Mouse (Mus musculus) liver, postnatal 0 days (tissue): ENCODE data around the gene Lrtm2. TPM values are rescaled to one million over a fixed set of nuclear protein-coding genes. Genes with fewer than 3 reads are reported as not detected.
A peak's percentile ranks its signal among the peaks of the same experiment; 100 is the strongest.

ENCODE experiments used
- ATAC-seq: fragments of 200-750 bp; cut with Nextera tagmentation; 2 replicates; pipeline ENCODE4 v1.8.0; 2017; ENCODE audit warnings: mild to moderate bottlenecking, moderate library complexity
- DNase-seq: peaks from one replicate; pipeline ENCODE4 v3.0.0-alpha.2; 2016
- H3K27ac ChIP-seq: fragments of 300-500 bp; sonication (generic); 2 replicates; pipeline ENCODE4 v1.5.1; 2014; ENCODE audit warnings: antibody characterized with exemption, moderate library complexity, mild to moderate bottlenecking, low read depth
- H3K27me3 ChIP-seq: fragments of 300-500 bp; sonication (generic); 2 replicates; pipeline ENCODE4 v1.6.1; 2014; ENCODE audit warnings: low read length, control low read depth, mixed read lengths; ENCODE audit not compliant: insufficient read depth
- H3K36me3 ChIP-seq: fragments of 300-500 bp; sonication (generic); replicated peaks from 2 replicates; pipeline ENCODE4 v1.6.1; 2014; ENCODE audit warnings: mild to moderate bottlenecking, control low read depth, low read length, moderate library complexity, mixed read lengths; ENCODE audit not compliant: insufficient read depth
- H3K4me1 ChIP-seq: fragments of 300-500 bp; sonication (generic); 2 replicates; pipeline ENCODE4 v1.6.1; 2014; ENCODE audit warnings: antibody characterized with exemption, mild to moderate bottlenecking, control low read depth; ENCODE audit not compliant: insufficient read depth
- H3K4me2 ChIP-seq: fragments of 300-500 bp; sonication (generic); 2 replicates; pipeline ENCODE4 v1.6.1; 2014; ENCODE audit warnings: low read depth, mild to moderate bottlenecking, low read length, moderate library complexity, mixed read lengths
- H3K4me3 ChIP-seq: fragments of 300-500 bp; sonication (generic); 2 replicates; pipeline ENCODE4 v1.5.1; 2014; ENCODE audit warnings: low read depth, low read length
- H3K9ac ChIP-seq: fragments of 300-500 bp; sonication (generic); replicated peaks from 2 replicates; pipeline ENCODE4 v1.6.1; 2014; ENCODE audit warnings: mild to moderate bottlenecking, moderate library complexity
- H3K9me3 ChIP-seq: fragments of 300-500 bp; sonication (generic); 2 replicates; pipeline ENCODE4 v1.6.1; 2016; ENCODE audit warnings: mild to moderate bottlenecking, control low read depth, low read length, mixed read lengths
- CTCF ChIP-seq: sonication (generic); IDR thresholded peaks from 2 replicates; pipeline ENCODE4 v1.5.1; 2016; ENCODE audit warnings: antibody characterized with exemption, low read depth
- EP300 ChIP-seq: IDR thresholded peaks from 2 replicates; pipeline ENCODE4 v1.6.1; 2016; ENCODE audit warnings: antibody characterized with exemption, low read depth, mild to moderate bottlenecking
- WGBS: fragments of 180-500 bp; shearing (Covaris S2); extraction: QIAGEN DNeasy Blood & Tissue Kit; methylation state at CpG from one replicate; pipeline ENCODE4 v1.1.7; 2014; ENCODE audit not compliant: insufficient replicate concordance; 5-methylcytosine and 5-hydroxymethylcytosine counted together
- polyA plus RNA-seq: library from polyadenylated mRNA; unstranded; fragments of >200 nt; fragmentation: Nextera tagmentation; extraction: Ambion mirVana; gene quantifications from 2 replicates; pipeline ENCODE4 v1.2.1, GENCODE M21; 2015

Lrtm2 gene
- polyA plus RNA-seq, 1 experiment from 2014 or later = not detected

- no peak overlapping the region for H3K4me2 ChIP-seq
- H3K27ac ChIP-seq = no peak overlapping the region
- H3K36me3 ChIP-seq = no peaks in the 10 kb centered on the region
- TF ChIP-seq EP300 (no peak), CTCF (no peak)
- ATAC-seq (no peak), DNase-seq (no peak)
- H3K9me3 ChIP-seq = no peaks in the 10 kb centered on the region
- no peaks in the 10 kb centered on the region for H3K27me3 ChIP-seq
- H3K4me3 ChIP-seq = no peak overlapping the region
- WGBS = 39% methylated on average over 10 of the region's 10 CpGs
- H3K4me1 ChIP-seq = no peaks in the 10 kb centered on the region
- H3K9ac ChIP-seq = no peak overlapping the region
Measured at GRCm38 (mm10) chr6:119346257-119346656, 15.7 kb upstream of the Lrtm2 start.

GRCm38 (mm10) chr6:119341409-119341808 lies 10.8 kb upstream of the Lrtm2 start:
- ATAC-seq = peak; percentile 66
- Histone ChIP-seq H3K4me1 (no peaks in the 10 kb centered on the region), H3K36me3 (no peaks in the 10 kb centered on the region), H3K9me3 (no peaks in the 10 kb centered on the region), H3K4me3 (no peak overlapping the region), H3K9ac (no peak overlapping the region), H3K27me3 (no peaks in the 10 kb centered on the region), H3K4me2 (no peak overlapping the region), H3K27ac (no peak overlapping the region)
- no peak for TF ChIP-seq CTCF
- TF ChIP-seq EP300 = no peak
- no peak for DNase-seq

- Histone ChIP-seq H3K27me3 (no peaks in the 10 kb centered on the region), H3K9ac (no peak overlapping the region), H3K4me1 (no peaks in the 10 kb centered on the region), H3K4me2 (no peak overlapping the region), H3K36me3 (no peaks in the 10 kb centered on the region), H3K27ac (no peak overlapping the region), H3K4me3 (no peak overlapping the region), H3K9me3 (no peaks in the 10 kb centered on the region)
- TF ChIP-seq CTCF = no peak
- TF ChIP-seq EP300 = no peak
- 41% methylated on average over 11 of the region's 11 CpGs for WGBS
- ATAC-seq = no peak
- DNase-seq = no peak
Measured at GRCm38 (mm10) chr6:119338121-119338912, 7.8 kb upstream of the Lrtm2 start.

- WGBS = 63% methylated on average over 3 of the region's 3 CpGs
- no peaks in the 10 kb centered on the region for H3K9me3 ChIP-seq
- H3K4me1 ChIP-seq = no peaks in the 10 kb centered on the region
- ATAC-seq (no peak), DNase-seq (no peak)
- H3K27ac ChIP-seq = no peak overlapping the region
- TF ChIP-seq EP300 (no peak), CTCF (no peak)
- no peak overlapping the region for H3K9ac ChIP-seq
- H3K4me2 ChIP-seq = no peak overlapping the region
- H3K27me3 ChIP-seq = 0 out of 2 replicates have a peak, but pooled peaks cover 6% of the 10 kb centered on the region
- H3K36me3 ChIP-seq = no peaks in the 10 kb centered on the region
- no peak overlapping the region for H3K4me3 ChIP-seq
Measured at GRCm38 (mm10) chr6:119337287-119337686, 6.7 kb upstream of the Lrtm2 start.

GRCm38 (mm10) chr6:119336124-119336523 lies 5.6 kb upstream of the Lrtm2 start:
- TF ChIP-seq CTCF (no peak), EP300 (no peak)
- Histone ChIP-seq H3K9ac (no peak overlapping the region), H3K4me1 (no peaks in the 10 kb centered on the region), H3K36me3 (no peaks in the 10 kb centered on the region), H3K9me3 (no peaks in the 10 kb centered on the region), H3K27ac (no peak overlapping the region), H3K4me3 (no peak overlapping the region), H3K4me2 (no peak overlapping the region), H3K27me3 (peaks cover 10% of the 10 kb centered on the region)
- DNase-seq = no peak
- 40% methylated on average over 7 of the region's 7 CpGs for WGBS
- no peak for ATAC-seq

- TF ChIP-seq EP300 (no peak), CTCF (no peak)
- Histone ChIP-seq H3K4me2 (no peak overlapping the region), H3K27ac (no peak overlapping the region), H3K4me1 (no peaks in the 10 kb centered on the region), H3K4me3 (no peak overlapping the region), H3K9me3 (no peaks in the 10 kb centered on the region), H3K36me3 (no peaks in the 10 kb centered on the region), H3K9ac (no peak overlapping the region), H3K27me3 (peaks cover 32% of the 10 kb centered on the region)
- DNase-seq (no peak), ATAC-seq (no peak)
- 45% methylated on average over 3 of the region's 3 CpGs for WGBS
Measured at GRCm38 (mm10) chr6:119333831-119334230, 3.3 kb upstream of the Lrtm2 start.

GRCm38 (mm10) chr6:119333202-119333601 lies 2.6 kb upstream of the Lrtm2 start:
- Histone ChIP-seq H3K4me3 (no peak overlapping the region), H3K9me3 (no peaks in the 10 kb centered on the region), H3K36me3 (no peaks in the 10 kb centered on the region), H3K4me2 (no peak overlapping the region), H3K4me1 (no peaks in the 10 kb centered on the region), H3K27ac (no peak overlapping the region), H3K27me3 (peaks cover 33% of the 10 kb centered on the region), H3K9ac (no peak overlapping the region)
- TF ChIP-seq EP300 (no peak), CTCF (no peak)
- 20% methylated on average over 3 of the region's 3 CpGs for WGBS
- no peak for DNase-seq
- ATAC-seq = peak; percentile 85
